Mouse (Mus musculus) liver, embryonic 13.5 days (tissue): Measurements from ENCODE around the gene Tmem256. TPM values are rescaled to one million over a fixed set of nuclear protein-coding genes. Genes with fewer than 3 reads are reported as not detected.
"Not testable (repeated sequence)": the region's sequence is repeated elsewhere in the genome, so short reads cannot be mapped to it uniquely, and the experiment has no call there.

ENCODE experiments used
- ATAC-seq: fragments of 200-750 bp; cut with Nextera tagmentation; 2 replicates; pipeline ENCODE4 v1.8.0; 2017; ENCODE audit warnings: low read depth, mild to moderate bottlenecking, moderate number of reproducible peaks, moderate library complexity
- DNase-seq: peaks from one replicate; pipeline ENCODE4 v3.0.0; 2022
- H3K27ac ChIP-seq: fragments of 300-500 bp; sonication (generic); 2 replicates; pipeline ENCODE4 v1.5.1; 2015; ENCODE audit warnings: moderate library complexity, mild to moderate bottlenecking, inconsistent platforms
- H3K27me3 ChIP-seq: fragments of 300-500 bp; sonication (generic); 2 replicates; pipeline ENCODE4 v1.6.1; 2015; ENCODE audit warnings: mild to moderate bottlenecking, inconsistent platforms
- H3K36me3 ChIP-seq: fragments of 300-500 bp; sonication (generic); 2 replicates; pipeline ENCODE4 v1.6.1; 2015; ENCODE audit warnings: mild to moderate bottlenecking, inconsistent platforms
- H3K4me1 ChIP-seq: fragments of 300-500 bp; sonication (generic); replicated peaks from 2 replicates; pipeline ENCODE4 v1.6.1; 2015; ENCODE audit warnings: inconsistent platforms
- H3K4me2 ChIP-seq: fragments of 300-500 bp; sonication (generic); 2 replicates; pipeline ENCODE4 v1.6.1; 2015; ENCODE audit warnings: inconsistent platforms, mild to moderate bottlenecking, moderate library complexity
- H3K4me3 ChIP-seq: fragments of 300-500 bp; sonication (generic); replicated peaks from 2 replicates; pipeline ENCODE4 v1.5.1; 2015; ENCODE audit warnings: mild to moderate bottlenecking, inconsistent platforms
- H3K9ac ChIP-seq: fragments of 300-500 bp; sonication (generic); 2 replicates; pipeline ENCODE4 v1.6.1; 2015; ENCODE audit warnings: mild to moderate bottlenecking, inconsistent platforms
- H3K9me3 ChIP-seq: fragments of 300-500 bp; sonication (generic); replicated peaks from 2 replicates; pipeline ENCODE4 v1.6.1; 2016; ENCODE audit warnings: inconsistent platforms
- WGBS: fragments of 180-500 bp; shearing (Covaris S2); methylation state at CpG from one replicate; pipeline ENCODE4 v1.1.7; 2015; ENCODE audit not compliant: insufficient replicate concordance; 5-methylcytosine and 5-hydroxymethylcytosine counted together
- polyA plus RNA-seq: library from polyadenylated mRNA; unstranded; fragments of >200 nt; fragmentation: Nextera tagmentation; extraction: Ambion mirVana; gene quantifications from 2 replicates; pipeline ENCODE4 v1.2.1, GENCODE M21; 2015

Tmem256 gene
- polyA plus RNA-seq, 1 experiment from 2014 or later, result 345 TPM

DNA sequence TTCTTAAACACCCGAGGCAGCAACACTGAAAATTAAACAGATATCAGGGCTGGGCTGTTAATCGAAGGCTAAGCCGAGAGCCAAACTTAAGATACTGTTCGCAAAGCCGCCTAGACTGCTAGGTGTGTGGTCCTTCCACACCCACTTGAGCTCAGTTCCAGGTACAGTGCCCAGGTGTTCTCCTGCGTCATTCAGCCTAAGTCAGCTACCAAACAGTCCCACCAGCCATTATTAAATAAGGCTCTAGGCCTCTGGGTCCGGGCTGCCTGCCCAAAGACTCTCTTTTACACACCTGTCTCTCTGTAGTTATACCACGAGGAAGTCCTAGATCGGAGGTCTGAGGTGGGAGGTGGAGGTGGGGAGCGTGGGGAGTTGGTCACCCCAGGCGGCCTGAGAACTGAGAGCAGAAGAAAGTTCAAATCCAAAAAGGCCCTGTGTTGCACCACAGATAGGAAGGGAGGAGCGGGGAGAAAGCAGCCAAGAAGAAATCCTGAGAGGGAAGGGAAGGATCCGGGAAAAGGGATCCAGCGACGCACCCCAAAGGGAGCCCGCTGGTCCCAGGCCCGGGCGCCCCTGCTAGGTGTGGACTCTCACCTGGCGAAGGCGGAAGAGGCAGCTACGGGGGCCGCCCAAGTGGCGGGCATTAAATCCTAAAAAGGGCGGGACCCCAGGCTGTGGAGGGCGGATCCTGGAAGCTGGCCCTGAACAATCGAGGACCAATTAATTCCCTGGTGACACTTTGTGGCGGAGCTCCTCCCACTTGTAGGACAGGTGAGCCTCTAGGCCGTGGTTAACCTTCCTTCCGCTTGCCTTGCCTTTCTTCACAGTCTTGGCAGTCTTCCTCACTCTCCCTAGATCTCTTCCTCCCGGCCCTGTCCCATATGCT, 20.0 kb downstream of the Tmem256 start, which contains the start of gene Tnk1:
Tnk1 (minus strand) TSS at position 618 of the 886 bp plus-strand sequence.
- 38% methylated on average over 30 of the region's 30 CpGs for WGBS
- DNase-seq, result no peak
- Histone ChIP-seq H3K27me3 (peaks cover 25% of the 10 kb centered on the region), H3K9ac (no peak within 1 kb of the TSS), H3K36me3 (no peaks in the 10 kb centered on the region), H3K27ac (no peak within 1 kb of the TSS), H3K4me2 (peak within 1 kb of the TSS; percentile 8; the same call in 1 of the 2 replicates), H3K9me3 (no peaks in the 10 kb centered on the region), H3K4me1 (peaks cover 39% of the 10 kb centered on the region), H3K4me3 (no peak within 1 kb of the TSS)
- ATAC-seq, result no peak

DNA sequence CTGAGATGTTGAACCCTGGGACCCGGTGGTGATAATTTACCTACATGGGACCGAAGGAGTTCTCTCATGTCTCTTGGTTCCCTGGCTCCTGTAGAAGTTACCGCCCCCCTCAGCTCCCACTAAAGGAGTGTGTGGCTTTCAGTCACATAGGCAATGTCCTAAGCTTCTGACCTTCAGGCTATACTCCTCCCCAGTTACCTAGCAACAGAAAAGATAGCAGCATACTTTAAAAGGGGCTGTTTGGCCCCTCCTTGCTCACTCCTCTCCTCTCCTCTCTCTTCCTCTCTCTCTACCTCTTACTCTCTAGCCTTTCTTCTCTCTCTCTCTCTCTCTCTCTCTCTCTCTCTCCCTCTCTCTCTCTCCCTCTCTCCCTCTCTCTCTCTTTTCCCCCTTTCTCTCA, 25.4 kb downstream of the Tmem256 start:
- Histone ChIP-seq H3K4me1 (peaks cover 49% of the 10 kb centered on the region), H3K9ac (peak overlapping the region; percentile 74), H3K27me3 (peaks cover 12% of the 10 kb centered on the region), H3K4me2 (peak overlapping the region; percentile 56), H3K27ac (peak overlapping the region; percentile 89)
- not testable (repeated sequence) for H3K36me3 ChIP-seq, H3K9me3 ChIP-seq, H3K4me3 ChIP-seq, DNase-seq
- ATAC-seq, result peak; percentile 66
- WGBS, result 67% methylated on average over 3 of the region's 3 CpGs

DNA sequence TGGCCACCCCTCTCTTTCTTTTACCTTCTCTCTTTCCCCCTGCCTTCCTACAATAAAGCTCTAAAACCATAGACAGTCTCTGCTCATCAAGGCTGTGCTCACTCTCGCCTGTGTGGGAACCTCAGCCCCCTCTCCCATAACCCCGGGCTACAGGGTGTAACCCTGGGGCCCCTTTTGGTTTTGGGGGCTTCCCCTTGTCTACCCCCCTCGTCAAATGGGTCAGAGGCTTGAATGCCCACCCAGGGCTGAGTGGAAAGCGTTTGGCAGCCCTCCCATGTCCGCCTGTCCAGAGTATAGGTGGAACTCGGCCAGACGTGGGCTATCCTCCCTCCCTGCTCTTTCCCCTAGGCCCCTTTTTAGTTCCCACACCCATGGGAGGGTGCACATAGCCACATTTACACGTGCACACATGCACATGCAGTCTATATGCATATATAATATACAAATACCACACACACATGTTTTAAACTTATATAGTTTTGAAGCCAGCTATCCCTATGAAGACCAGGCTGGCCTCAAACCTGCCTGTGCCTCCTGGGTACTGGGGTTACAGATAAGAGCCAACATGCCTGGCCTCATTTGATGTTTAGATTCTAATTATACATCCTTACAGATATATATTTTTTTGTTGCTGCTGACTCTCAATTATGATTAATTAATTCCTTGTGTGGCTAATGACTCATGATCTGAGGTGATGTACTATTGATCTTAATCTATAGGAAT, 26.0 kb downstream of the Tmem256 start:
- Histone ChIP-seq H3K27me3 (peaks cover 6% of the 10 kb centered on the region), H3K4me2 (peak overlapping the region; percentile 56), H3K27ac (peak overlapping the region; percentile 89), H3K4me1 (peaks cover 49% of the 10 kb centered on the region), H3K4me3 (no peak overlapping the region), H3K9me3 (no peaks in the 10 kb centered on the region), H3K36me3 (no peaks in the 10 kb centered on the region), H3K9ac (peak overlapping the region; percentile 74)
- peak; percentile 60 for ATAC-seq
- DNase-seq, result no peak
- WGBS, result 24% methylated on average over 8 of the region's 8 CpGs

DNA sequence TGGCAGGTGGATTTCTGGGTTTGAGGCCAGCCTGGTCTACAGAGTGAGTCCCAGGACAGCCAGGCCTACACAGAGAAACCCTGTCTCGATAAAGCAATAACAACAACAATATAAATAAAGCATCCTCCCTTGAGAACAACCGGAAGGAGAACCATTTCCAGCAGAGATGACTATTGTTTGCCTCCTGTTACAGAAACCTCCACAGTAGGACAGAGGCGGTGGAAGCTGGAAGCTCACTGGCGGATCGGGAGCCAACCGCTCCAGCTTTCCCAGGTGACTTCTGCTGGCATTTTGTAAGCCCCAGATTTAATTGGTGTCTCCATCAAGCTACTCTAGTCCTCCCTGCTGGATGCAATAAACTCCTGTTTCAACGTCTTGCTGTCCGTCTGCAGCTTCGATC, 27.2 kb downstream of the Tmem256 start:
- no peak for ATAC-seq
- Histone ChIP-seq H3K4me3 (no peak overlapping the region), H3K4me1 (peaks cover 52% of the 10 kb centered on the region), H3K4me2 (no peak overlapping the region), H3K9me3 (no peaks in the 10 kb centered on the region), H3K27me3 (no peaks in the 10 kb centered on the region), H3K36me3 (no peaks in the 10 kb centered on the region), H3K27ac (peak overlapping the region; percentile 89), H3K9ac (no peak overlapping the region)
- WGBS, result 87% methylated on average over 9 of the region's 9 CpGs
- DNase-seq, result no peak

DNA sequence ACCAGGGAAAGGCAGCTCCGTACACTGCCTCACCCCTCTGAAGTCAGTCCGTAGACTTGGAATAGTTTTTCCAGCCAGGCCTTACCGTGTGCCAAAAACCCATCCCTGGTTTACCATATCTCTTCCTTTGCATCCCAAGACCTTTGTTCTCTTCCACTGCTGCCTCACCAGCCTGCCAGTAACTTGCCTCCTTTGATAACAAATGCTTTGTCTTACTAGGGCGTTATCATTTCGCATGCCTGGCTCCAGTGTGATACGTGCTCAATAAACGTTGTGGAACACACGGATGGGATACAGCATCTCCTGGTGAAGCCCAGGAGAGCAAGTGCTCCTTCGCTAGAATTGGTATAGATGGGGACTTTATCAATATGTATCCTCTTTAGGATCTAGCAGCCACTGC, 29.0 kb downstream of the Tmem256 start:
- Histone ChIP-seq H3K9me3 (no peaks in the 10 kb centered on the region), H3K4me1 (peaks cover 57% of the 10 kb centered on the region), H3K4me3 (no peak overlapping the region), H3K36me3 (no peaks in the 10 kb centered on the region), H3K27ac (no peak overlapping the region; the same call in 1 of the 2 replicates), H3K4me2 (no peak overlapping the region), H3K9ac (peak overlapping the region; percentile 23; the same call in 1 of the 2 replicates), H3K27me3 (no peaks in the 10 kb centered on the region)
- peak; percentile 63 for ATAC-seq
- 33% methylated on average over 9 of the region's 9 CpGs for WGBS
- no peak for DNase-seq

DNA sequence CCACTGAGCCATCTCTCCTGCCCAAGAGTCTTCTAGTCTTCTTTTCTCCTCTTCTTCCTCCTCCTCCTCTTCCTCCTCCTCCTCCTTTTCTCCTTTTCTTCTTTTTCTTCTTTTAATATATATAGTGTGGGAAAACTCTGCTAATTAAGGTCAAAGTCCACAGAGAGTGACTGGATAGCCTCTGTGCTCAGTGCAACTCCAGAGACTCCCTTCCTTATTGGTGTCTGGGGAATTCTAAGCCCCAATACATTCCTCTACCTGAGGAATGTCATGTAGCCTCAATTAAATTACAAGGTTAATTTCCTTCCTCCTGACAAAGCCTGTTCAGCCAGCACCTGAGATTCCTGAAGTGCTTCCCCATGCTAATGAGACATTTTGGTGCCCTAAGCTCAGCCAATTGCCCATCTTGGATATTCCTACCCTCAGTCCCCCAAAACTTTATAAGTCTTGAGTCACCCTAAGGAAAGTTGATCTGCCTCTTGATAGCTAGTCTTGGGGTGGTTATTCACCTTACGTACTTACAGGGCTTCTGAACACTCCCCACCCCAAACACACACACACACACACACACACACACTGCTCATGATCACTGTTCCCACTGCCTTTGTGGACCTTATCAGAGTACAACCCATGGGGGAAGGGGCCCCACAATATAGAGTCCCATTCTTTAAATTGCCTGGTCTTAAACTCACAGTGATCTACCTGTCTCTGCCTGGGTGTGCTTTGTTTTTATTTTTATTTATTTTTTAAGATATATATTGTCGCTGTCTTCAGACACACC, 32.2 kb downstream of the Tmem256 start:
- WGBS, result 56% methylated on average over 2 of the region's 2 CpGs
- H3K4me1 ChIP-seq, result peaks cover 44% of the 10 kb centered on the region

DNA sequence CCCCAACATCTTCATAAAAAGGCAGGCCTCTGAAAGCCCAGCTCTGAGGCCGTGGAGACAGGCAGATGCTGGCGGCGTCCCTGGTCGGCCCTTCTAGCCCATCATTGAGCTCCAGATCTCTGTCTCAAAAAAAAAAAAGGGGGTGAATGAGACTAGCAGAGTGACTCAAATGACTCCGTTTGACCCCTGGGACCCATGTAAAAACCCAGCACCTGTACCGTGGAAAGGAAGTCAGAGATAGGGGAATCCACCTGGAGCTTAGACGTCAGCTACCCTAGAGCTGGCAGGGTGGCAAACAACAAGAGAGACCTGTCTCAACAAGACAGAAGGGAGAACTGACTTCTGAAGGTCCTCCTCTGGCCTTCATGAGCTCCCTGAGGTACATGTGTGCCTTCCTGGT, 33.5 kb downstream of the Tmem256 start:
- ATAC-seq (no peak), DNase-seq (no peak)
- Histone ChIP-seq H3K4me2 (no peak overlapping the region), H3K9me3 (no peaks in the 10 kb centered on the region), H3K4me3 (no peak overlapping the region), H3K36me3 (no peaks in the 10 kb centered on the region), H3K27ac (no peak overlapping the region), H3K4me1 (peaks cover 48% of the 10 kb centered on the region), H3K27me3 (no peaks in the 10 kb centered on the region), H3K9ac (no peak overlapping the region)
- 80% methylated on average over 7 of the region's 7 CpGs for WGBS

More for the DNA sequence above, 32.2 kb downstream of the Tmem256 start:
- H3K36me3 ChIP-seq, result no peaks in the 10 kb centered on the region
- no peak for DNase-seq
- H3K4me2 ChIP-seq, result no peak overlapping the region
- no peaks in the 10 kb centered on the region for H3K9me3 ChIP-seq
- H3K27me3 ChIP-seq, result no peaks in the 10 kb centered on the region
- peak; percentile 58; the same call in 1 of the 2 replicates for ATAC-seq
- H3K27ac ChIP-seq, result no peak overlapping the region; the same call in 1 of the 2 replicates
- H3K9ac ChIP-seq, result no peak overlapping the region
- H3K4me3 ChIP-seq, result no peak overlapping the region

DNA sequence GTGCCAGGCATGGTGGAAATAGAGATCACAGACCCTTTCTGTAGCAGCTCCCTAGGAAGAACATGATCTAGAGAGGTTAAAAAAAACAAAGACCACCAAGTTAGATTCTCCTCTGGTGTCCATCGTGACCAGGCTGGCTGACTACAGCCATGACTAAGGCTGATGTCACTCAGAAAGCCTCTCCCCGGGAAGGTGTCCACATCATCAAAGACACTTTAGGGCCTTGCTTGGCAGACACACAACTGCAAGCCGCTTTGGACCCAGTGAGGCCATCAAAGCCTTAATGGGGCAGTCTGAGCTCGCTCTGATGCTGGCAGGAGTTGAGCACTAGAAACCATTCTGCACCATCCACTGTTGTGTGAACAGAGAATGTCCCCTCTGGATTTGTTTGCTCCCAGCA, 34.1 kb downstream of the Tmem256 start:
- Histone ChIP-seq H3K4me2 (no peak overlapping the region), H3K27ac (0 out of 2 replicates have a peak overlapping the region, but pooled peaks have one; percentile 16), H3K4me1 (peaks cover 48% of the 10 kb centered on the region), H3K9ac (no peak overlapping the region), H3K36me3 (no peaks in the 10 kb centered on the region), H3K27me3 (no peaks in the 10 kb centered on the region), H3K4me3 (no peak overlapping the region), H3K9me3 (no peaks in the 10 kb centered on the region)
- no peak for DNase-seq
- 74% methylated on average over 4 of the region's 4 CpGs for WGBS
- no peak for ATAC-seq

DNA sequence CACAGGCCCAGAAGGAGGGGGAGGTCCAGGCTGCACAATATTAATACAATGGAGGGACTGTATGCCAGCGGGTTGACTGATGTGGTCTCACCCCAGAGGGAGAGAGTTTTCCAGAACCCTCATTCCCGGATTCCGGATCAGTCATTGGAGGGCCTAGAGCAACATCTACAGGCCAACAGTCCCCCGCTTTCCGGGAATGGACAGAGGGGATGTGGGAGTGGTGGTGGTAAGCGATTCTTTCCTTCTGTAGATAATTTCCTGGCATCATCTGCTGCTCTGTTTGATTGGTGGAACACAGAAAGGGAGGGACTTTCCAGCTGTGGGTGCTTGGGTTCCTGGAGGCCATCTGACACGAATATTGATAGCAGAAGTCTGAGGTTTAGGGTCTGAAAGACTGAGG, 37.9 kb downstream of the Tmem256 start:
- Histone ChIP-seq H3K36me3 (no peaks in the 10 kb centered on the region), H3K27me3 (no peaks in the 10 kb centered on the region), H3K27ac (peak overlapping the region; percentile 60; the same call in 1 of the 2 replicates), H3K9me3 (no peaks in the 10 kb centered on the region), H3K4me3 (no peak overlapping the region), H3K9ac (0 out of 2 replicates have a peak overlapping the region, but pooled peaks have one; percentile 6), H3K4me1 (peaks cover 71% of the 10 kb centered on the region), H3K4me2 (peak overlapping the region; percentile 44; the same call in 1 of the 2 replicates)
- no peak for DNase-seq
- 35% methylated on average over 7 of the region's 7 CpGs for WGBS
- ATAC-seq, result no peak

DNA sequence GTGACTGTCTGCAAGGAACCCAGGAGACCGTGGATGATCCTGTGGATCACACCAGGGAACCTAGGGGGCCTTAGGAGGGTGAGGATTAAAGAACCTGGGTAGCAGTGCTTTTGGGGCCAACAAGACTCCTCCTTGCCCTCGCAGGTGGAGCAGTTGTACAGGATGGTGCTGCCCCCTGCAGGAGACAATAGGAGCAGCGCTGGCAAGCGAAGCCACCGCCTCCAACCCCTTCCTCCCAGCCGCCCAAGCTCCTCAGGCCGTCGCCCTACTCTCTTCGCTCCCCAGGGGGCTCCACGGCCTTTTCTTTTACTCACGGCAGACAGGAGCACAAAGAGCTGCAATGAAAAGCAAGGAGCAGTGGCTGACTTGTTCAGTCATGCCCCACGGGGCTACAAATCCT, 38.6 kb downstream of the Tmem256 start:
- H3K4me3 ChIP-seq, result peak overlapping the region; percentile 18; the same call in 1 of the 2 replicates
- DNase-seq (peak; percentile 82), ATAC-seq (peak; percentile 21; the same call in 1 of the 2 replicates)
- peaks cover 78% of the 10 kb centered on the region for H3K4me1 ChIP-seq
- 0 out of 2 replicates have a peak, but pooled peaks cover 3% of the 10 kb centered on the region for H3K27me3 ChIP-seq
- no peaks in the 10 kb centered on the region for H3K9me3 ChIP-seq
- H3K36me3 ChIP-seq, result no peaks in the 10 kb centered on the region
- peak overlapping the region; percentile 44 for H3K4me2 ChIP-seq
- H3K27ac ChIP-seq, result peak overlapping the region; percentile 24; the same call in 1 of the 2 replicates
- H3K9ac ChIP-seq, result peak overlapping the region; percentile 42; the same call in 1 of the 2 replicates
- WGBS, result 1% methylated on average over 12 of the region's 12 CpGs
